Mouse (Mus musculus) MEL (cell line): ENCODE measurements around the gene Zpr1. TPM values are rescaled to one million over a fixed set of nuclear protein-coding genes. Genes with fewer than 3 reads are reported as not detected.
A peak's percentile ranks its signal among the peaks of the same experiment; 100 is the strongest.

Experiments
- DNase-seq: peaks from one replicate; pipeline ENCODE4 v3.0.0; 2011; ENCODE audit warnings: low read depth, low spot score
- H3K27ac ChIP-seq: 2 replicates; pipeline ENCODE4 v1.5.1; 2012; ENCODE audit warnings: low read depth, mild to moderate bottlenecking, control low read depth, low read length, moderate library complexity; ENCODE audit not compliant: control insufficient read depth
- H3K27me3 ChIP-seq, 2 experiments: fragments of 150-350 bp in 1 of 2; sonication (generic) in 1 of 2; 2 replicates each; pipeline ENCODE4 v1.6.1; 2012; ENCODE audit warnings: low read length in 2 of 2, mild to moderate bottlenecking in 2 of 2, improper control_type of control experiment in 1 of 2, moderate library complexity in 1 of 2; ENCODE audit not compliant: insufficient read depth in 2 of 2, control insufficient read depth in 1 of 2
- H3K36me3 ChIP-seq, 2 experiments: 2 replicates each; pipeline ENCODE4 v1.6.1; 2012 to 2014; ENCODE audit warnings: low read length in 2 of 2, improper control_type of control experiment in 1 of 2, inconsistent platforms in 1 of 2, mild to moderate bottlenecking in 1 of 2; ENCODE audit not compliant: insufficient read depth in 2 of 2, control insufficient read depth in 1 of 2
- H3K4me1 ChIP-seq, 2 experiments: fragments of 150-350 bp in 1 of 2; sonication (generic) in 1 of 2; 2 replicates each; pipeline ENCODE4 v1.6.1; 2012; ENCODE audit warnings: low read length in 2 of 2, improper control_type of control experiment in 1 of 2, mild to moderate bottlenecking in 1 of 2; ENCODE audit not compliant: insufficient read depth in 2 of 2, control insufficient read depth in 1 of 2
- H3K4me3 ChIP-seq, 2 experiments: fragments of 150-350 bp in 1 of 2; sonication (generic) in 1 of 2; 2 replicates each; pipeline ENCODE4 v1.5.1; 2012; ENCODE audit warnings: low read depth in 2 of 2, low read length in 2 of 2, mild to moderate bottlenecking in 2 of 2, moderate library complexity in 2 of 2, control low read depth in 1 of 2, improper control_type of control experiment in 1 of 2; ENCODE audit not compliant: control insufficient read depth in 1 of 2, insufficient read depth in 1 of 2
- H3K79me2 ChIP-seq: 2 replicates; pipeline ENCODE4 v1.6.1; 2012; ENCODE audit warnings: mild to moderate bottlenecking, low read length, moderate library complexity; ENCODE audit not compliant: control insufficient read depth, poor library complexity, insufficient read depth
- H3K9ac ChIP-seq: 2 replicates; pipeline ENCODE4 v1.6.1; 2012; ENCODE audit warnings: low read depth, mild to moderate bottlenecking, control low read depth, low read length, moderate library complexity; ENCODE audit not compliant: control insufficient read depth, poor library complexity, severe bottlenecking
- H3K9me3 ChIP-seq: fragments of 150-350 bp; sonication (generic); replicated peaks from 2 replicates; pipeline ENCODE4 v1.6.1; 2012; ENCODE audit warnings: mild to moderate bottlenecking, low read length, improper control_type of control experiment, moderate library complexity; ENCODE audit not compliant: insufficient read depth
- BHLHE40 ChIP-seq: IDR thresholded peaks from 2 replicates; pipeline ENCODE4 v1.6.1; 2012; ENCODE audit warnings: low read depth, mild to moderate bottlenecking, inconsistent platforms, low read length, improper control_type of control experiment, borderline replicate concordance
- CHD1 ChIP-seq: IDR thresholded peaks from 2 replicates; pipeline ENCODE4 v1.6.1; 2012; ENCODE audit warnings: low read depth, mild to moderate bottlenecking, inconsistent platforms, low read length, improper control_type of control experiment
- CHD2 ChIP-seq: IDR thresholded peaks from 2 replicates; pipeline ENCODE4 v1.6.1; 2011; ENCODE audit warnings: low read length, improper control_type of control experiment
- CTCF ChIP-seq, 3 experiments: IDR thresholded peaks in 2 of 3; conservative IDR thresholded peaks in 1 of 3; 2 replicates each; pipeline ENCODE4 v1.5.1; 2011 to 2012; ENCODE audit warnings: low read length in 3 of 3, low read depth in 2 of 3, mild to moderate bottlenecking in 2 of 3, improper control_type of control experiment in 1 of 3, inconsistent platforms in 1 of 3, mixed read lengths in 1 of 3, moderate library complexity in 1 of 3; ENCODE audit not compliant: control insufficient read depth in 1 of 3, insufficient read depth in 1 of 3, poor library complexity in 1 of 3, severe bottlenecking in 1 of 3
- E2F4 ChIP-seq: IDR thresholded peaks from 2 replicates; pipeline ENCODE4 v1.6.1; 2011; ENCODE audit warnings: low read depth, low read length, improper control_type of control experiment, borderline replicate concordance
- ELF1 ChIP-seq: IDR thresholded peaks from 2 replicates; pipeline ENCODE4 v1.6.1; 2014; ENCODE audit warnings: low read depth, mild to moderate bottlenecking, inconsistent platforms, low read length, improper control_type of control experiment, moderate library complexity
- EP300 ChIP-seq, 2 experiments: IDR thresholded peaks; 2 replicates each; pipeline ENCODE4 v1.6.1; 2011; ENCODE audit warnings: improper control_type of control experiment in 2 of 2, low read length in 2 of 2, low read depth in 1 of 2, mild to moderate bottlenecking in 1 of 2
- ETS1 ChIP-seq: IDR thresholded peaks from 2 replicates; pipeline ENCODE4 v1.6.1; 2012; ENCODE audit warnings: low read depth, mild to moderate bottlenecking, inconsistent platforms, low read length, improper control_type of control experiment, moderate library complexity
- GABPA ChIP-seq: IDR thresholded peaks from 2 replicates; pipeline ENCODE4 v1.6.1; 2012; ENCODE audit warnings: low read depth, mild to moderate bottlenecking, inconsistent platforms, low read length, improper control_type of control experiment, moderate library complexity
- JUND ChIP-seq: IDR thresholded peaks from 2 replicates; pipeline ENCODE4 v1.6.1; 2011; ENCODE audit warnings: low read depth, mild to moderate bottlenecking, improper control_type of control experiment, low read length
- KAT2A ChIP-seq: conservative IDR thresholded peaks from 2 replicates; pipeline ENCODE4 v1.6.1; 2012; ENCODE audit warnings: low read depth, low read length, improper control_type of control experiment, inconsistent platforms
- MAFK ChIP-seq: IDR thresholded peaks from 2 replicates; pipeline ENCODE4 v1.6.1; 2011; ENCODE audit warnings: low read depth, mild to moderate bottlenecking, low read length, improper control_type of control experiment, borderline replicate concordance
- MAX ChIP-seq: IDR thresholded peaks from 2 replicates; pipeline ENCODE4 v1.6.1; 2011; ENCODE audit warnings: low read length, improper control_type of control experiment
- MAZ ChIP-seq: IDR thresholded peaks from 2 replicates; pipeline ENCODE4 v1.6.1; 2012; ENCODE audit warnings: low read depth, mild to moderate bottlenecking, inconsistent platforms, low read length, improper control_type of control experiment
- MEF2A ChIP-seq: IDR thresholded peaks from 2 replicates; pipeline ENCODE4 v1.6.1; 2014; ENCODE audit warnings: low read depth, mild to moderate bottlenecking, inconsistent platforms, low read length, improper control_type of control experiment; ENCODE audit not compliant: poor library complexity, insufficient replicate concordance, severe bottlenecking; ENCODE audit errors: extremely low read depth
- MYC ChIP-seq: IDR thresholded peaks from 2 replicates; pipeline ENCODE4 v1.6.1; 2011; ENCODE audit warnings: low read depth, mild to moderate bottlenecking, low read length, improper control_type of control experiment, moderate library complexity
- NELFE ChIP-seq: IDR thresholded peaks from 2 replicates; pipeline ENCODE4 v1.6.1; 2011; ENCODE audit warnings: low read depth, low read length, improper control_type of control experiment
- NRF1 ChIP-seq: IDR thresholded peaks from 2 replicates; pipeline ENCODE4 v1.6.1; 2014; ENCODE audit warnings: low read depth, mild to moderate bottlenecking, inconsistent platforms, low read length, improper control_type of control experiment, moderate library complexity; ENCODE audit not compliant: poor library complexity, insufficient read depth, severe bottlenecking
- POLR2AphosphoS2 ChIP-seq: IDR thresholded peaks from 2 replicates; pipeline ENCODE4 v1.6.1; 2011; ENCODE audit warnings: low read length, improper control_type of control experiment
- POLR2AphosphoS5 ChIP-seq: IDR thresholded peaks from 2 replicates; pipeline ENCODE4 v1.6.1; 2012; ENCODE audit warnings: low read depth, borderline replicate concordance, mild to moderate bottlenecking, inconsistent platforms, low read length, moderate library complexity, mixed read lengths
- RAD21 ChIP-seq: IDR thresholded peaks from 2 replicates; pipeline ENCODE4 v1.6.1; 2011; ENCODE audit warnings: mild to moderate bottlenecking, low read depth, low read length, improper control_type of control experiment
- SIN3A ChIP-seq: IDR thresholded peaks from 2 replicates; pipeline ENCODE4 v1.6.1; 2012; ENCODE audit warnings: low read length, improper control_type of control experiment, inconsistent platforms
- TAL1 ChIP-seq: IDR thresholded peaks from 2 replicates; pipeline ENCODE4 v1.6.1; 2012; ENCODE audit warnings: mild to moderate bottlenecking, inconsistent platforms, low read length, moderate library complexity, mixed read lengths
- TBP ChIP-seq: IDR thresholded peaks from 2 replicates; pipeline ENCODE4 v1.8.0; 2011; ENCODE audit warnings: low read depth, low read length, improper control_type of control experiment
- TCF12 ChIP-seq: IDR thresholded peaks from 2 replicates; pipeline ENCODE4 v1.6.1; 2014; ENCODE audit warnings: low read depth, mild to moderate bottlenecking, inconsistent platforms, low read length, improper control_type of control experiment, moderate library complexity
- USF1 ChIP-seq: IDR thresholded peaks from 2 replicates; pipeline ENCODE4 v1.6.1; 2014; ENCODE audit warnings: low read depth, mild to moderate bottlenecking, inconsistent platforms, low read length, improper control_type of control experiment, moderate library complexity
- USF2 ChIP-seq, 2 experiments: IDR thresholded peaks; 2 replicates each; pipeline ENCODE4 v1.6.1; 2011 to 2012; ENCODE audit warnings: improper control_type of control experiment in 2 of 2, low read length in 2 of 2, borderline replicate concordance in 1 of 2, inconsistent platforms in 1 of 2, low read depth in 1 of 2, mild to moderate bottlenecking in 1 of 2; ENCODE audit not compliant: insufficient read depth in 1 of 2
- ZC3H11A ChIP-seq: IDR thresholded peaks from 2 replicates; pipeline ENCODE4 v1.6.1; 2012; ENCODE audit warnings: low read depth, mild to moderate bottlenecking, inconsistent platforms, low read length, improper control_type of control experiment
- ZKSCAN1 ChIP-seq: IDR thresholded peaks from 2 replicates; pipeline ENCODE4 v1.6.1; 2012; ENCODE audit warnings: low read depth, mild to moderate bottlenecking, inconsistent platforms, low read length, improper control_type of control experiment, moderate library complexity
- ZMIZ1 ChIP-seq: IDR thresholded peaks from 2 replicates; pipeline ENCODE4 v1.6.1; 2012; ENCODE audit warnings: low read depth, mild to moderate bottlenecking, inconsistent platforms, low read length, improper control_type of control experiment, moderate library complexity
- ZNF384 ChIP-seq: IDR thresholded peaks from 2 replicates; pipeline ENCODE4 v1.6.1; 2012; ENCODE audit warnings: low read depth, mild to moderate bottlenecking, inconsistent platforms, low read length, improper control_type of control experiment
- polyA plus RNA-seq, 2 experiments: library from polyadenylated mRNA; stranded (reverse) in 1 of 2; unstranded in 1 of 2; fragments of >175 nt in 1 of 2; fragments of >200 nt in 1 of 2; gene quantifications; 2 replicates each; pipeline versions ENCODE4 v1.2.1 to v1.2.4; 2012; ENCODE audit warnings: low replicate concordance in 2 of 2, low read depth in 1 of 2; ENCODE audit not compliant: insufficient read length in 2 of 2, insufficient read depth in 1 of 2, missing spikeins in 1 of 2
- total RNA-seq: library from RNA; depleted of rRNA; stranded (reverse); fragments of 300-350 nt; gene quantifications from 2 replicates; pipeline ENCODE4 v1.2.3, GENCODE M21; 2012

Zpr1 gene
- total and polyA plus RNA-seq, 3 experiments: 99.7 to 171 TPM; not detected in 1

GRCm38 (mm10) chr9:46309121-46309520 is 36.3 kb downstream of the Zpr1 start:
- no peaks in the 10 kb centered on the region for H3K79me2 ChIP-seq
- H3K4me3 ChIP-seq: no peak overlapping the region
- no peaks in the 10 kb centered on the region for H3K27me3 ChIP-seq
- no peaks in the 10 kb centered on the region for H3K9me3 ChIP-seq
- H3K27ac ChIP-seq: no peak overlapping the region
- DNase-seq: no peak
- H3K36me3 ChIP-seq: no peaks in the 10 kb centered on the region
- H3K4me1 ChIP-seq: no peaks in the 10 kb centered on the region
- H3K9ac ChIP-seq: no peak overlapping the region
- TF ChIP-seq CTCF (IDR thresholded peaks at IDR 0.05 in 2 of 3, conservative IDR thresholded peaks at IDR 0.05 in 1 of 3; ENCODE audit: control insufficient read depth in 1 of 3, insufficient read depth in 1 of 3, low read depth in 2 of 3, low read length in 3 of 3, poor library complexity in 1 of 3, severe bottlenecking in 1 of 3) (peak in 2 of 3 experiments; percentile 30 to 42; a peak in 5 of 6 replicates), GABPA (no peak)
- TF ChIP-seq, all 39 proteins: peak for 1

GRCm38 (mm10) chr9:46314507-46314906 is 41.6 kb downstream of the Zpr1 start:
- Histone ChIP-seq H3K4me3 (no peak overlapping the region), H3K27me3 (no peaks in the 10 kb centered on the region), H3K9ac (no peak overlapping the region), H3K4me1 (no peaks in the 10 kb centered on the region), H3K27ac (no peak overlapping the region), H3K9me3 (no peaks in the 10 kb centered on the region), H3K36me3 (no peaks in the 10 kb centered on the region), H3K79me2 (no peaks in the 10 kb centered on the region)
- peak; percentile 79 for DNase-seq
- TF ChIP-seq SIN3A (no peak), CHD2 (no peak), NRF1 (no peak), MEF2A (no peak), CTCF (IDR thresholded peaks at IDR 0.05 in 2 of 3, conservative IDR thresholded peaks at IDR 0.05 in 1 of 3; ENCODE audit: control insufficient read depth in 1 of 3, insufficient read depth in 1 of 3, low read depth in 2 of 3, low read length in 3 of 3, poor library complexity in 1 of 3, severe bottlenecking in 1 of 3) (peak; percentile 90 to 98 (median 90)), MAX (peak; percentile 54), TAL1 (no peak), MYC (0 out of 2 replicates have a peak, but pooled peaks have one; percentile 31), NELFE (no peak), ZC3H11A (peak; percentile 69), ELF1 (peak; percentile 53; the same call in 1 of the 2 replicates), KAT2A (no peak), MAFK (no peak), USF1 (no peak), ZKSCAN1 (no peak), GABPA (no peak), TBP (no peak), CHD1 (no peak), TCF12 (0 out of 2 replicates have a peak, but pooled peaks have one; percentile 7), MAZ (no peak), USF2 (IDR thresholded peaks at IDR 0.05; ENCODE audit: borderline replicate concordance in 1 of 2, insufficient read depth in 1 of 2, low read depth in 1 of 2, low read length in 2 of 2) (no peak), EP300 (IDR thresholded peaks at IDR 0.05; ENCODE audit: low read depth in 1 of 2, low read length in 2 of 2) (no peak), ZNF384 (no peak), RAD21 (peak; percentile 72), ETS1 (no peak), BHLHE40 (no peak), JUND (no peak), E2F4 (no peak), ZMIZ1 (no peak), POLR2AphosphoS5 (no peak), POLR2AphosphoS2 (no peak)
